Mouse (Mus musculus) left cerebral cortex, adult 11 months (tissue): ENCODE measurements around the gene Ece1.

Experiments
- DNase-seq: peaks from one replicate; pipeline ENCODE4 v3.0.0; 2022; ENCODE audit warnings: low spot score

The Ece1 gene

GRCm38 (mm10) chr4:137989426-137989825, 127.4 kb downstream of the Ece1 start:
- DNase-seq: no peak

GRCm38 (mm10) chr4:137990433-137990832, 128.4 kb downstream of the Ece1 start:
- DNase-seq: no peak

GRCm38 (mm10) chr4:137991240-137991639, 129.2 kb downstream of the Ece1 start:
- no peak for DNase-seq

GRCm38 (mm10) chr4:137992890-137993289, 130.9 kb downstream of the Ece1 start, which contains the start of gene Eif4g3:
Gene Eif4g3 (plus strand): TSS chr4:137993022.
- DNase-seq: no peak

GRCm38 (mm10) chr4:137993291-137993758, 131.3 kb downstream of the Ece1 start:
- peak; percentile 93 for DNase-seq

- no peak for DNase-seq
Measured at GRCm38 (mm10) chr4:137993821-137994561, 132.0 kb downstream of the Ece1 start.

- no peak for DNase-seq
Measured at GRCm38 (mm10) chr4:137994562-137995336, 132.7 kb downstream of the Ece1 start.

- no peak for DNase-seq
Measured at GRCm38 (mm10) chr4:137995399-137995798, 133.4 kb downstream of the Ece1 start.

GRCm38 (mm10) chr4:137998232-137998631, 136.2 kb downstream of the Ece1 start:
- DNase-seq: no peak

GRCm38 (mm10) chr4:138000682-138001081, 138.6 kb downstream of the Ece1 start:
- DNase-seq: no peak

- DNase-seq: no peak
Measured at GRCm38 (mm10) chr4:138003909-138004610, 142.0 kb downstream of the Ece1 start.

- no peak for DNase-seq
Measured at GRCm38 (mm10) chr4:138005781-138006180, 143.7 kb downstream of the Ece1 start.

GRCm38 (mm10) chr4:138006951-138007613, 145.0 kb downstream of the Ece1 start:
- DNase-seq: no peak

GRCm38 (mm10) chr4:138008646-138009045, 146.6 kb downstream of the Ece1 start:
- DNase-seq: no peak

GRCm38 (mm10) chr4:138009786-138010502, 147.9 kb downstream of the Ece1 start:
- DNase-seq: no peak

GRCm38 (mm10) chr4:138013723-138014479, 151.9 kb downstream of the Ece1 start:
- DNase-seq: no peak
